Mouse (Mus musculus): Measurements from ENCODE around the gene Fubp1.

DNA sequence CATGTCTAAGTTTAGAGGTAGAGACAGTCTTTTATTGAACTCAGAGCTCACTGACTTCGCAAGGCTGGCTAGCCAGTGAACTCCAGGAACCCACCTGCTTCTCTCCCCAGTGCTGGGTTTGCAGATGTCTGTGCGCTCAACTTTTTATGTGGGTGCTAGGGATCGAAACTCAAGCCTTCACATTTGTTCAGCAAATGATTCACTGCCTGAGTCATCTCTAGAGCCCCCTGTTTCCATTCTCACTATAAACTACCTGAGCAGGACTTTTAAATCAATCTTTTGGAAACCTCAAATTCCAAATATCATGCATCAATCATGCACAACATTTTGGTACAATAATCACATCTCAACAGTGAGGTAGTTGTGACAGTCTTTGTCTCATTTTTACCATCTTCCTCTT is 47.3 kb downstream of the Fubp1 start:
- TF ChIP-seq EP300 (IDR thresholded peaks at IDR 0.05) (no peak), CTCF (IDR thresholded peaks at IDR 0.05) (no peak)
